Mouse (Mus musculus): ENCODE results near the gene Map3k14. TPM values are rescaled to one million over a fixed set of nuclear protein-coding genes. Genes with fewer than 3 reads are reported as not detected.

Map3k14 gene
- polyA plus RNA-seq, 1 experiment, result 2.3 TPM

GRCm38 (mm10) chr11:103181911-103182310, 85.4 kb downstream of the Map3k14 start:
- peaks cover 34% of the 10 kb centered on the region for H3K4me1 ChIP-seq
- H3K27me3 ChIP-seq (replicated peaks), result peaks cover 15% of the 10 kb centered on the region

GRCm38 (mm10) chr11:103181349-103181748, 85.9 kb downstream of the Map3k14 start:
- H3K36me3 ChIP-seq (replicated peaks; ENCODE audit: low read length), result peaks cover 48% of the 10 kb centered on the region
- H3K27me3 ChIP-seq (replicated peaks), result peaks cover 15% of the 10 kb centered on the region
- H3K4me3 ChIP-seq (replicated peaks), result no peak overlapping the region
- H3K9me3 ChIP-seq, result no peaks in the 10 kb centered on the region
- peaks cover 40% of the 10 kb centered on the region for H3K4me1 ChIP-seq
- TF ChIP-seq GATA1 (IDR thresholded peaks at IDR 0.05; ENCODE audit: borderline replicate concordance, low read length) (no peak), FLI1 (IDR thresholded peaks at IDR 0.05; ENCODE audit: low read length) (no peak)

More at GRCm38 (mm10) chr11:103181911-103182310, 85.4 kb downstream of the Map3k14 start:
- TF ChIP-seq GATA1 (IDR thresholded peaks at IDR 0.05; ENCODE audit: borderline replicate concordance, low read length) (no peak), FLI1 (IDR thresholded peaks at IDR 0.05; ENCODE audit: low read length) (no peak)
- Histone ChIP-seq H3K9me3 (no peaks in the 10 kb centered on the region), H3K36me3 (replicated peaks; ENCODE audit: low read length) (peaks cover 53% of the 10 kb centered on the region), H3K4me3 (replicated peaks) (no peak overlapping the region)

- Histone ChIP-seq H3K27me3 (replicated peaks) (peaks cover 15% of the 10 kb centered on the region), H3K9me3 (no peaks in the 10 kb centered on the region), H3K36me3 (replicated peaks; ENCODE audit: low read length) (peaks cover 39% of the 10 kb centered on the region), H3K4me1 (peaks cover 49% of the 10 kb centered on the region), H3K4me3 (replicated peaks) (no peak overlapping the region)
- TF ChIP-seq GATA1 (IDR thresholded peaks at IDR 0.05; ENCODE audit: borderline replicate concordance, low read length) (no peak), FLI1 (IDR thresholded peaks at IDR 0.05; ENCODE audit: low read length) (no peak)
These were observed 86.8 kb downstream of the Map3k14 start for GRCm38 (mm10) chr11:103180426-103180825.

GRCm38 (mm10) chr11:103178748-103179147, 88.5 kb downstream of the Map3k14 start:
- peak overlapping the region; percentile 23 for H3K4me3 ChIP-seq (replicated peaks)
- H3K4me1 ChIP-seq, result peaks cover 55% of the 10 kb centered on the region
- peaks cover 37% of the 10 kb centered on the region for H3K36me3 ChIP-seq (replicated peaks; ENCODE audit: low read length)
- H3K27me3 ChIP-seq (replicated peaks), result peaks cover 17% of the 10 kb centered on the region
- TF ChIP-seq FLI1 (IDR thresholded peaks at IDR 0.05; ENCODE audit: low read length), result no peak
- no peaks in the 10 kb centered on the region for H3K9me3 ChIP-seq

- TF ChIP-seq FLI1 (IDR thresholded peaks at IDR 0.05; ENCODE audit: low read length), result no peak
- no peak for TF ChIP-seq GATA1 (IDR thresholded peaks at IDR 0.05; ENCODE audit: borderline replicate concordance, low read length)
- peaks cover 23% of the 10 kb centered on the region for H3K27me3 ChIP-seq (replicated peaks)
- no peaks in the 10 kb centered on the region for H3K9me3 ChIP-seq
- peaks cover 63% of the 10 kb centered on the region for H3K4me1 ChIP-seq
- H3K36me3 ChIP-seq (replicated peaks; ENCODE audit: low read length), result peaks cover 35% of the 10 kb centered on the region
- no peak overlapping the region for H3K4me3 ChIP-seq (replicated peaks)
These were observed 89.3 kb downstream of the Map3k14 start for GRCm38 (mm10) chr11:103177815-103178485.

GRCm38 (mm10) chr11:103177216-103177615, 90.1 kb downstream of the Map3k14 start:
- Histone ChIP-seq H3K4me1 (peaks cover 71% of the 10 kb centered on the region), H3K27me3 (replicated peaks) (peaks cover 29% of the 10 kb centered on the region), H3K36me3 (replicated peaks; ENCODE audit: low read length) (peaks cover 28% of the 10 kb centered on the region), H3K4me3 (replicated peaks) (peak overlapping the region; percentile 48), H3K9me3 (no peaks in the 10 kb centered on the region)
- TF ChIP-seq GATA1 (IDR thresholded peaks at IDR 0.05; ENCODE audit: borderline replicate concordance, low read length), result no peak
- TF ChIP-seq FLI1 (IDR thresholded peaks at IDR 0.05; ENCODE audit: low read length), result no peak

GRCm38 (mm10) chr11:103176510-103176909, 90.8 kb downstream of the Map3k14 start:
- Histone ChIP-seq H3K27me3 (replicated peaks) (peaks cover 36% of the 10 kb centered on the region), H3K4me1 (peaks cover 74% of the 10 kb centered on the region), H3K4me3 (replicated peaks) (no peak overlapping the region), H3K36me3 (replicated peaks; ENCODE audit: low read length) (peaks cover 22% of the 10 kb centered on the region), H3K9me3 (no peaks in the 10 kb centered on the region)
- TF ChIP-seq FLI1 (IDR thresholded peaks at IDR 0.05; ENCODE audit: low read length) (no peak), GATA1 (IDR thresholded peaks at IDR 0.05; ENCODE audit: borderline replicate concordance, low read length) (no peak)

GRCm38 (mm10) chr11:103175688-103176442, 91.4 kb downstream of the Map3k14 start:
- Histone ChIP-seq H3K27me3 (replicated peaks) (peaks cover 42% of the 10 kb centered on the region), H3K4me1 (peaks cover 81% of the 10 kb centered on the region), H3K36me3 (replicated peaks; ENCODE audit: low read length) (peaks cover 22% of the 10 kb centered on the region), H3K4me3 (replicated peaks) (peak overlapping the region; percentile 11), H3K9me3 (no peaks in the 10 kb centered on the region)
- TF ChIP-seq GATA1 (IDR thresholded peaks at IDR 0.05; ENCODE audit: borderline replicate concordance, low read length), result no peak

- Histone ChIP-seq H3K4me3 (replicated peaks) (peak overlapping the region; percentile 70), H3K9me3 (no peaks in the 10 kb centered on the region), H3K36me3 (replicated peaks; ENCODE audit: low read length) (peaks cover 14% of the 10 kb centered on the region), H3K27me3 (replicated peaks) (peaks cover 48% of the 10 kb centered on the region), H3K4me1 (peaks cover 90% of the 10 kb centered on the region)
- TF ChIP-seq GATA1 (IDR thresholded peaks at IDR 0.05; ENCODE audit: borderline replicate concordance, low read length) (no peak), FLI1 (IDR thresholded peaks at IDR 0.05; ENCODE audit: low read length) (no peak)
These were observed 92.3 kb downstream of the Map3k14 start for GRCm38 (mm10) chr11:103174891-103175391.

GRCm38 (mm10) chr11:103174411-103174832, 92.8 kb downstream of the Map3k14 start:
- Histone ChIP-seq H3K4me1 (peaks cover 90% of the 10 kb centered on the region), H3K4me3 (replicated peaks) (peak overlapping the region; percentile 74), H3K9me3 (no peaks in the 10 kb centered on the region), H3K36me3 (replicated peaks; ENCODE audit: low read length) (peaks cover 9% of the 10 kb centered on the region), H3K27me3 (replicated peaks) (peaks cover 48% of the 10 kb centered on the region)
- TF ChIP-seq GATA1 (IDR thresholded peaks at IDR 0.05; ENCODE audit: borderline replicate concordance, low read length) (no peak), FLI1 (IDR thresholded peaks at IDR 0.05; ENCODE audit: low read length) (no peak)

Data from megakaryocyte, embryonic 14.5 days (primary cell).